Mouse (Mus musculus): ENCODE measurements around the gene Pde4dip. TPM values are rescaled to one million over a fixed set of nuclear protein-coding genes. Genes with fewer than 3 reads are reported as not detected.

Gene Pde4dip
- polyA plus RNA-seq, 1 experiment from 2014 or later = 18.0 TPM

DNA sequence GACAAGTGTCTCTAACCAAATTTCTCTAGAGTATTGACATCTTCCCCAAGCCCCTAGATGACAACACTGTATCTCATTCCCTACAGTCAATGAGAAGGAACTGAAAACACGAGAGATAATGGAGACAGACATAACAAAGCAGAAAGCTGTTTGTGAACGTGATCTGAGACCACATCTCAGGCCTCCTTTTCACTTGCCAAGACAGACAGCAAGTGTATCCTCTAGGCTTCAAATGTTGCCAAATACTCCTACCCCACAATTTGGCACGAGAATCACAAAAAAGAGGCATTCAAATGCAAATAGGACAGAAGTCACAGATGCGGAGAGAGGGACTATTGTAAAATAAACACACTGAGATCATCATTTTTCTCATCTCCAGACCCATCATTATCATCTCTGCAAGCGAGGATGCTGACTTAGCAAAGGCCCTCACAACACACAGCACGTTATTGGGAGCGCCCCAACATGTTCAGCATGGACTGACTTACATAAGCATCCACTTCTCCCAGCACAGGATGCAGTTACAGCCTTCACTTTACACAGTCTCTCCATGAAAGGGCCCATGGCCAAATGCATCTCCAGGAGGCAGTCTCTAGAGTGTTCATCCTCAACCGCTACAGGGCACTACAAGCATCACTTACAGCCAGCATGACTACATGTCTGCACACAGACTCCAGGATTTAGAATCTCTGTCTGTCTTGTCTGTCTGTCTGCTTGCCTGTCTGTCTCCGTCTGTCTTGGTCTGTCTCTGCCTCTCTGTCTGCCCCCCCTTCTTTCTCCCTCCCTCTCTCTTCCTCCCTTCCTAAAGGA is 33.7 kb downstream of the Pde4dip start:
- H3K4me2 ChIP-seq (ENCODE audit: low read length) = no peak overlapping the region
- no peak for TF ChIP-seq CTCF (IDR thresholded peaks at IDR 0.05; ENCODE audit: low read depth)
- H3K9ac ChIP-seq (ENCODE audit: low read depth, low read length) = no peak overlapping the region
- H3K27me3 ChIP-seq (ENCODE audit: insufficient read depth, low read length) = no peaks in the 10 kb centered on the region
- no peak overlapping the region for H3K27ac ChIP-seq
- H3K4me3 ChIP-seq (replicated peaks; ENCODE audit: low read depth, low read length) = no peak overlapping the region
- DNase-seq (ENCODE audit: low spot score) (no peak), ATAC-seq (replicated peaks; ENCODE audit: low FRiP score, low read depth) (no peak)
- H3K4me1 ChIP-seq (replicated peaks; ENCODE audit: insufficient read depth, low read length) = no peaks in the 10 kb centered on the region
- no peaks in the 10 kb centered on the region for H3K36me3 ChIP-seq (ENCODE audit: insufficient read depth, low read length)
- H3K9me3 ChIP-seq (replicated peaks; ENCODE audit: low read length) = no peaks in the 10 kb centered on the region
- WGBS = 76% methylated on average over 9 of the region's 9 CpGs

DNA sequence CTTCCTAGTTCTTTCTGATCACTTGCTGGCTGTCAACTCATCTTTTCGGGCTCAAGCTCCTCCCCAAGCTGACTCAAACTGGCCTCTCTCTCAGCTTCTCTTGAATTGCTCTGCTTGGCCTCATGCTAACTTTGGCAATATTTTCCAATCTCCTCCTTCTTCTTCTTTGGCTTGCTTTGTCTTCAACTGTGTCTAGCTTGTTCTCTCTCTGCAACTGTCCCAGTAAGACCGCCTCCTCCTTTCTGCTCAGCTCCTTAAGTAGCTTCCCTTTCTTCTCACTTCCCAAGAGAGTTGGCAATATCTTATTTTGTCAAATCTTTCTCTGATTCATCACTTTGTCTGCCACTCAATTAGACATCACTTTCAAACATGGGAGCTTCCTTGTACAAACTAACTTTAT is 36.7 kb downstream of the Pde4dip start:
- no peak overlapping the region for H3K9ac ChIP-seq (ENCODE audit: low read depth, low read length)
- H3K4me3 ChIP-seq (replicated peaks; ENCODE audit: low read depth, low read length) = no peak overlapping the region
- no peaks in the 10 kb centered on the region for H3K27me3 ChIP-seq (ENCODE audit: insufficient read depth, low read length)
- no peak overlapping the region for H3K4me2 ChIP-seq (ENCODE audit: low read length)
- WGBS = 72% methylated on average over 2 of the region's 2 CpGs
- H3K27ac ChIP-seq = no peak overlapping the region
- TF ChIP-seq CTCF (IDR thresholded peaks at IDR 0.05; ENCODE audit: low read depth) = no peak
- no peaks in the 10 kb centered on the region for H3K9me3 ChIP-seq (replicated peaks; ENCODE audit: low read length)
- H3K36me3 ChIP-seq (ENCODE audit: insufficient read depth, low read length) = no peaks in the 10 kb centered on the region
- H3K4me1 ChIP-seq (replicated peaks; ENCODE audit: insufficient read depth, low read length) = no peaks in the 10 kb centered on the region
- no peak for DNase-seq (ENCODE audit: low spot score)
- no peak for ATAC-seq (replicated peaks; ENCODE audit: low FRiP score, low read depth)

DNA sequence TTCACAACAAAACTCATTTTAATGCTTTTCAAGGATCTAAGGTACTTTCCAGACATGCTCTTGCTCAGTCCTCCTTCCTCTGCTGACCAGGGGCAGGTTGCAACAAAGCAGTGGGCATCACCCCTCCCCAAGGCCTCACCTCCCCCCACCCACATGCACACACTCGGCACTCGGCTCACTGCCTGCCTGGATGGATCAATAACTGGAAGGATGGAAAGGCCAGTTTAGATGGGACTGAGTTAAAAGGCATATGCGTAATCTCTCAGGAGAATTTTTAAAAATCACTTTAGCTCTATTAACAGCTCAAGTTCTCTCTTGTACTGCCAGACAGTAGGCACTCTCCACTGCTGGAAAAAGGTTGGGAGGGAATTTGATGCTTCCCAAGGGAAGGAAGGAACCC is 40.9 kb downstream of the Pde4dip start:
- DNase-seq (ENCODE audit: low spot score) = no peak
- no peak for ATAC-seq (replicated peaks; ENCODE audit: low FRiP score, low read depth)
- Histone ChIP-seq H3K27me3 (ENCODE audit: insufficient read depth, low read length) (no peaks in the 10 kb centered on the region), H3K4me1 (replicated peaks; ENCODE audit: insufficient read depth, low read length) (no peaks in the 10 kb centered on the region), H3K9ac (ENCODE audit: low read depth, low read length) (no peak overlapping the region), H3K36me3 (ENCODE audit: insufficient read depth, low read length) (no peaks in the 10 kb centered on the region), H3K4me3 (replicated peaks; ENCODE audit: low read depth, low read length) (no peak overlapping the region), H3K27ac (no peak overlapping the region), H3K9me3 (replicated peaks; ENCODE audit: low read length) (no peaks in the 10 kb centered on the region), H3K4me2 (ENCODE audit: low read length) (no peak overlapping the region)
- 82% methylated on average over 3 of the region's 3 CpGs for WGBS
- TF ChIP-seq CTCF (IDR thresholded peaks at IDR 0.05; ENCODE audit: low read depth) = no peak

DNA sequence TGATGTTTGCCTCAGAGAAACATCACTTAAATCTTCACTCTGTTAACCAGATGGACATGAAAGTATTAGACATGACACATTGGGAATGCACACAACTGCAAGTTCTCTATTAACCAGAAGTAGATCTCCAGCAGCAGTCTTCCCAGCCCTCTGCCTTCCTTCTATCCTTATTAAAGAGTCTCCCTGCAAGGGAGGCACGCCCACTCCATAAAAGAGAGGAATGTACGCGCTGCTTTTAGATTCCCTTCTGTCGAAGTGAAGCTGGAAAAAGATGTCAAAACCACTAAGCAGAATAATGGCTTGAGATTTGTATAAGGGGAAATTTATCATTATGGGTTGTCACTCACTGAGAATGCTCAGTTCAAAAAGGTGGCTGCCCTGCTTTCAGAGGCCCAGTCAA is 42.1 kb downstream of the Pde4dip start:
- Histone ChIP-seq H3K4me1 (replicated peaks; ENCODE audit: insufficient read depth, low read length) (no peaks in the 10 kb centered on the region), H3K36me3 (ENCODE audit: insufficient read depth, low read length) (no peaks in the 10 kb centered on the region), H3K27ac (no peak overlapping the region), H3K9me3 (replicated peaks; ENCODE audit: low read length) (no peaks in the 10 kb centered on the region), H3K27me3 (ENCODE audit: insufficient read depth, low read length) (no peaks in the 10 kb centered on the region), H3K4me3 (replicated peaks; ENCODE audit: low read depth, low read length) (no peak overlapping the region), H3K4me2 (ENCODE audit: low read length) (no peak overlapping the region), H3K9ac (ENCODE audit: low read depth, low read length) (no peak overlapping the region)
- ATAC-seq (replicated peaks; ENCODE audit: low FRiP score, low read depth) (no peak), DNase-seq (ENCODE audit: low spot score) (no peak)
- no peak for TF ChIP-seq CTCF (IDR thresholded peaks at IDR 0.05; ENCODE audit: low read depth)
- 56% methylated on average over 4 of the region's 4 CpGs for WGBS

DNA sequence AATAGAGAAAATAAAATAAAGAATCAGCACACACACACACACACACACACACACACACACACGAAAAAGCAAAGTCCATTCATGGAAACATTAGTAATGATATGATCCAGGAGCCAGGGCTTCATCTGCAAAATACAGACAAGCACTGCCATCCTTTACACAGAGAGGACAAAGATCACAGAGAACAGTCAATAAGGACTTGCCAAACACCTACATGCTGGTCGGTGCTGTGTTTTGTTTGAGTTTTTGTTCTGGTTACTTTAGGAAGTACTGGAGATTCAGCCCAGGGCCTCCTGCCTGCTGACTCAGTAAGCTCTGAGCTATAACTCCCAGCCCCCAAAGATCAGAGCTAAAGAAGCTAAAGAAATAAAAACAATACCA is 43.7 kb downstream of the Pde4dip start:
- no peak overlapping the region for H3K4me2 ChIP-seq (ENCODE audit: low read length)
- no peak overlapping the region for H3K4me3 ChIP-seq (replicated peaks; ENCODE audit: low read depth, low read length)
- no peaks in the 10 kb centered on the region for H3K9me3 ChIP-seq (replicated peaks; ENCODE audit: low read length)
- H3K27me3 ChIP-seq (ENCODE audit: insufficient read depth, low read length) = no peaks in the 10 kb centered on the region
- no peaks in the 10 kb centered on the region for H3K4me1 ChIP-seq (replicated peaks; ENCODE audit: insufficient read depth, low read length)
- no peak for ATAC-seq (replicated peaks; ENCODE audit: low FRiP score, low read depth)
- no peak overlapping the region for H3K9ac ChIP-seq (ENCODE audit: low read depth, low read length)
- 84% methylated on average over 2 of the region's 2 CpGs for WGBS
- no peak for TF ChIP-seq CTCF (IDR thresholded peaks at IDR 0.05; ENCODE audit: low read depth)
- H3K27ac ChIP-seq = no peak overlapping the region
- DNase-seq (ENCODE audit: low spot score) = no peak
- no peaks in the 10 kb centered on the region for H3K36me3 ChIP-seq (ENCODE audit: insufficient read depth, low read length)

DNA sequence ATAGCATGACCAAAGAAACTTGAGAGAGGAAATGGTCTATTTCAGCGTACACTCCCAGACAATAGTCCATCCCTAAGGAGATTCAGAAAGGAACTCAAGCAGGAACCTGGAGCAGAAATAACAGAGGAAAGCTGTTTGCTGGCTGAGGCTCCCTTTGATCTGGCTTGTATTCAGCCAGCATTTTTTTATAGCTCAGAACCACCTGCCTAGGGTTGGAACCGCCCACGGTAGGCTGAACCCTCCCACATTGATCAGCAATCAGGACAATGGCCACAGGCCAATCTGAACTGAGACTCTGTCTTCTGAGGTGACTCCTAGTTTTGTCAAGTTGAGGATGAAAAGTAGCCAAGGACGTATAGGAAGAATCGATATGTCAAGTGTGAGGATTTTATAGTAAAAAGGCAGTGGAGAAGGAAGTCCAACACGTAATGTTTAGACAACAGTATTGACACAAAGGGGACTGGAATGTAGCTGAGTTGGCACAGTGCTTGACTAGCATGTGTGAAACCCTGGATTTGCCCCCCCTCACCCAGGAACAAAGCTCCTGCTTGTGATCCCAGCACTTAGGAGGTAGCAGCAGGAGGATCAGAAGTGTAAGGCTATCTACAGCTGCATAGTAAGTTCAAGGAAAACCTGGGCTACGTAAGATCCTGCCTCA is 44.2 kb downstream of the Pde4dip start:
- Histone ChIP-seq H3K4me1 (replicated peaks; ENCODE audit: insufficient read depth, low read length) (no peaks in the 10 kb centered on the region), H3K27ac (no peak overlapping the region), H3K27me3 (ENCODE audit: insufficient read depth, low read length) (no peaks in the 10 kb centered on the region), H3K9ac (ENCODE audit: low read depth, low read length) (no peak overlapping the region), H3K9me3 (replicated peaks; ENCODE audit: low read length) (no peaks in the 10 kb centered on the region), H3K4me3 (replicated peaks; ENCODE audit: low read depth, low read length) (no peak overlapping the region), H3K4me2 (ENCODE audit: low read length) (no peak overlapping the region), H3K36me3 (ENCODE audit: insufficient read depth, low read length) (no peaks in the 10 kb centered on the region)
- no peak for DNase-seq (ENCODE audit: low spot score)
- 76% methylated on average over 7 of the region's 7 CpGs for WGBS
- ATAC-seq (replicated peaks; ENCODE audit: low FRiP score, low read depth) = no peak
- TF ChIP-seq CTCF (IDR thresholded peaks at IDR 0.05; ENCODE audit: low read depth) = no peak
